Comparison of ENCODE assay signal across 22 mouse cellular contexts in the genomic region with DNA sequence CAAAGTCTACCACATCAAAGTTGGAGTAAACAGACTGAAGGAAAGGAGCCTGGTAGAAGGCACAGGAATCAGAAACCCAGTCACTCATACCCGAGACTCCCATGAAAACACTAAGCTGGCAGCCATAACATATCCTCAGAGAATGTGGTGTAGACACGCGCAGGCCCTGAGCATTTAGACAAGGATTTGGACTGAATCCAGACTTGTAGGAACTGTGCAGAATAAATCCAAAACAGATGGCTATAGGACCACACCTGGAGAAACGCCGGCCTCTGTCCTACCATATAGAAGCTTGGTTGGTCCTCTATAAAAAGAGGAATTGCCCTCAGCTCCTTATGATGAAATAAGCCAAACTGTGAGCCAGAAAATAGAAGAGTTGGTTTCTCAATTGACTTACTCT.
A peak's percentile ranks its signal among the peaks of the same experiment; 100 is the strongest.
DNase-seq lines count a peak whose midpoint lies in the region; ATAC-seq and TF ChIP-seq lines count a peak whose summit lies in the region.
"Had no signal": no experiment of that assay in that cellular context is flagged by ENCODE, and none has a peak within 500 bp of the region (broad histone marks: within the 10 kb centered on the region; RNA-seq: fewer than 3 reads in every experiment).

No protein-coding gene starts in this region.

- H3K27me3 ChIP-seq in limb, embryonic 14.5 days (ENCODE audit: control insufficient read depth, insufficient read depth, low read length): no peaks in the 10 kb centered on the region
- H3K27me3 ChIP-seq: embryonic facial prominence, embryonic 12.5 days; embryonic facial prominence, embryonic 15.5 days; forebrain, embryonic 12.5 days had no signal

- intact Hi-C loops in heart, postnatal 10 days (cut with DNase I): no loop called here

- WGBS in limb, embryonic 14.5 days: 25% methylated on average over 5 of the region's 5 CpGs

- no peak overlapping the region for H3K4me3 ChIP-seq in limb, embryonic 14.5 days (replicated peaks; ENCODE audit: low read length)
- H3K4me3 ChIP-seq: embryonic facial prominence, embryonic 12.5 days; embryonic facial prominence, embryonic 15.5 days; erythroblast, embryonic 14.5 days; forebrain, embryonic 10.5 days; forebrain, embryonic 12.5 days had no signal

- ATAC-seq in limb, embryonic 14.5 days (ENCODE audit: low FRiP score, low read depth): peak; percentile 73
- ATAC-seq: forebrain, embryonic 14.5 days; forebrain, embryonic 16.5 days had no signal

- no peak overlapping the region for H3K9ac ChIP-seq in limb, embryonic 14.5 days (ENCODE audit: low read depth, low read length, severe bottlenecking)
- H3K9ac ChIP-seq: embryonic facial prominence, embryonic 12.5 days; embryonic facial prominence, embryonic 15.5 days; forebrain, embryonic 12.5 days had no signal

- no peak for TF ChIP-seq POLR2A in limb, embryonic 14.5 days (IDR thresholded peaks at IDR 0.05; ENCODE audit: borderline replicate concordance, extremely low read depth, insufficient read depth, insufficient read length)

- no peak overlapping the region for H3K4me2 ChIP-seq in limb, embryonic 14.5 days (replicated peaks; ENCODE audit: low read depth, low read length, severe bottlenecking)
- H3K4me2 ChIP-seq: embryonic facial prominence, embryonic 12.5 days; embryonic facial prominence, embryonic 15.5 days; forebrain, embryonic 12.5 days had no signal

- H3K36me3 ChIP-seq in limb, embryonic 14.5 days (ENCODE audit: control insufficient read depth, insufficient read depth, low read length): no peaks in the 10 kb centered on the region
- H3K36me3 ChIP-seq: embryonic facial prominence, embryonic 12.5 days; embryonic facial prominence, embryonic 15.5 days; forebrain, embryonic 10.5 days; forebrain, embryonic 12.5 days had no signal

- peak; percentile 54 for DNase-seq in heart, adult 11 months
- no peak for DNase-seq in heart, postnatal 10 days
- DNase-seq in adipocyte (ENCODE audit: low spot score): peak; percentile 4
- DNase-seq in limb, embryonic 14.5 days (ENCODE audit: low spot score): peak; percentile 78
- no peak for DNase-seq in adrenal gland, adult (ENCODE audit: inconsistent age in 2 of 2, low spot score in 1 of 2)
- DNase-seq: adrenal gland, adult 2 months; adrenal gland, postnatal 10 days; adrenal gland, postnatal 25 days; cerebellum, adult 11 months; cerebellum, adult 18-20 months; cerebellum, adult 8-10 months; cerebellum, adult 9-11 months; cerebellum, postnatal 14 days; cerebellum, postnatal 36 days; embryo, embryonic 11 days had no signal

- H3K9me3 ChIP-seq in limb, embryonic 14.5 days (ENCODE audit: control insufficient read depth, low read length): no peaks in the 10 kb centered on the region
- H3K9me3 ChIP-seq: embryonic facial prominence, embryonic 12.5 days; embryonic facial prominence, embryonic 15.5 days; forebrain, embryonic 10.5 days; forebrain, embryonic 12.5 days had no signal

- no peak overlapping the region for H3K27ac ChIP-seq in limb, embryonic 14.5 days (replicated peaks; ENCODE audit: low read depth, low read length)
- H3K27ac ChIP-seq: embryonic facial prominence, embryonic 12.5 days; embryonic facial prominence, embryonic 15.5 days; forebrain, embryonic 10.5 days; forebrain, embryonic 12.5 days had no signal

- H3K4me1 ChIP-seq in limb, embryonic 14.5 days (ENCODE audit: control insufficient read depth, insufficient read depth, low read length): no peaks in the 10 kb centered on the region
- H3K4me1 ChIP-seq: embryonic facial prominence, embryonic 12.5 days; embryonic facial prominence, embryonic 15.5 days; forebrain, embryonic 10.5 days; forebrain, embryonic 12.5 days had no signal

Comparison
In these comparisons a context has a peak if more than half of its experiments do, and no peak if none do; other contexts are left out.
1. DNase-seq: peak in heart, adult 11 months (single experiment), adipocyte (single experiment) and limb, embryonic 14.5 days (single experiment); none in heart, postnatal 10 days (0 of 2) and adrenal gland, adult (0 of 2).